In genomic region chr11:99019844-99020243, GRCm38 (mm10) we compare ENCODE assay signal across 26 mouse cellular contexts. TPM values are rescaled to one million over a fixed set of nuclear protein-coding genes. Genes with fewer than 3 reads are reported as not detected.
DNase-seq lines count a peak whose midpoint lies in the region; ATAC-seq lines count a peak whose summit lies in the region.
"Had no signal": no experiment of that assay in that cellular context is flagged by ENCODE, and none has a peak within 500 bp of the region (broad histone marks: within the 10 kb centered on the region; RNA-seq: fewer than 3 reads in every experiment).

No protein-coding gene starts in this region.

- H3K4me1 ChIP-seq in erythroblast, embryonic 14.5 days (ENCODE audit: control insufficient read depth), result peaks cover 39% of the 10 kb centered on the region
- peaks cover 9% of the 10 kb centered on the region; the same call in 1 of the 2 replicates for H3K4me1 ChIP-seq in heart, embryonic 10.5 days
- H3K4me1 ChIP-seq in liver, embryonic 13.5 days (replicated peaks), result peaks cover 36% of the 10 kb centered on the region

- H3K27me3 ChIP-seq in erythroblast, embryonic 14.5 days (ENCODE audit: control insufficient read depth), result no peaks in the 10 kb centered on the region
- no peaks in the 10 kb centered on the region for H3K27me3 ChIP-seq in heart, embryonic 10.5 days (ENCODE audit: insufficient read depth, poor library complexity, severe bottlenecking)
- no peaks in the 10 kb centered on the region for H3K27me3 ChIP-seq in liver, embryonic 13.5 days
- H3K27me3 ChIP-seq: CH12.LX; embryonic facial prominence, embryonic 12.5 days; forebrain, embryonic 13.5 days; forebrain, embryonic 15.5 days; Patski had no signal

- intact Hi-C loops in heart, postnatal 10 days (cut with DNase I), result no loop called here

- H3K9me3 ChIP-seq in erythroblast, embryonic 14.5 days (ENCODE audit: control insufficient read depth, low read length), result no peaks in the 10 kb centered on the region
- H3K9me3 ChIP-seq in heart, embryonic 10.5 days, result no peaks in the 10 kb centered on the region
- H3K9me3 ChIP-seq in liver, embryonic 13.5 days (replicated peaks), result no peaks in the 10 kb centered on the region
- H3K9me3 ChIP-seq: embryonic facial prominence, embryonic 10.5 days; embryonic facial prominence, embryonic 12.5 days; forebrain, embryonic 13.5 days; forebrain, embryonic 15.5 days had no signal

- no peak overlapping the region for H3K27ac ChIP-seq in heart, embryonic 10.5 days
- H3K27ac ChIP-seq in liver, embryonic 13.5 days, result no peak overlapping the region
- H3K27ac ChIP-seq: embryonic facial prominence, embryonic 10.5 days; embryonic facial prominence, embryonic 12.5 days; forebrain, embryonic 13.5 days; forebrain, embryonic 15.5 days had no signal

- peaks cover 87% of the 10 kb centered on the region for H3K36me3 ChIP-seq in erythroblast, embryonic 14.5 days (ENCODE audit: control insufficient read depth)
- H3K36me3 ChIP-seq in heart, embryonic 10.5 days, result peaks cover 74% of the 10 kb centered on the region
- H3K36me3 ChIP-seq in liver, embryonic 13.5 days, result peaks cover 82% of the 10 kb centered on the region

- DNase-seq in heart, embryonic 10.5 days (ENCODE audit: low spot score), result peak; percentile 59
- no peak for DNase-seq in heart, postnatal 10 days
- DNase-seq in liver, embryonic 13.5 days, result no peak
- no peak for DNase-seq in liver
- DNase-seq: adrenal gland, adult 8-10 months; adrenal gland, postnatal 14 days; adrenal gland, postnatal 36 days; B cell, adult 2 months; cerebellum, adult 11-12 months; cerebellum, adult 2 months; cerebellum, adult 9-10 months; cerebellum, postnatal 10 days; cerebellum, postnatal 25 days; forebrain, postnatal 0 days had no signal

- no peak overlapping the region for H3K9ac ChIP-seq in liver, embryonic 13.5 days
- H3K9ac ChIP-seq: embryonic facial prominence, embryonic 12.5 days; forebrain, embryonic 13.5 days; forebrain, embryonic 15.5 days; forebrain, postnatal 0 days had no signal

- H3K4me2 ChIP-seq in liver, embryonic 13.5 days, result peak overlapping the region; percentile 10
- H3K4me2 ChIP-seq: embryonic facial prominence, embryonic 12.5 days; forebrain, embryonic 13.5 days; forebrain, embryonic 15.5 days had no signal

- peak overlapping the region; percentile 22 for H3K4me3 ChIP-seq in erythroblast, embryonic 14.5 days (replicated peaks)
- H3K4me3 ChIP-seq in heart, embryonic 10.5 days, result no peak overlapping the region
- no peak overlapping the region for H3K4me3 ChIP-seq in liver, embryonic 13.5 days (replicated peaks)
- H3K4me3 ChIP-seq: embryonic facial prominence, embryonic 10.5 days; embryonic facial prominence, embryonic 12.5 days; forebrain, embryonic 13.5 days; forebrain, embryonic 15.5 days had no signal

- no peak for ATAC-seq in erythroblast, adult 5-6 weeks (replicated peaks; ENCODE audit: low FRiP score, poor library complexity, severe bottlenecking)
- no peak for ATAC-seq in liver, embryonic 13.5 days (ENCODE audit: low read depth)
- ATAC-seq: activated CD4-positive, CD25-positive, alpha-beta regulatory T cell, adult 4 months; CD4-positive, CD25-positive, alpha-beta regulatory T cell, adult 4 months; forebrain, embryonic 13.5 days; forebrain, embryonic 15.5 days; forebrain, postnatal 0 days; Patski had no signal

- 98% methylated on average over 6 of the region's 6 CpGs for WGBS in heart, embryonic 10.5 days
- 92% methylated on average over 6 of the region's 6 CpGs for WGBS in liver, embryonic 13.5 days (ENCODE audit: insufficient replicate concordance)

RNA-seq across cellular contexts. Expression of gene Top2a, which starts 4.1 kb away (rescaled TPM):
- 5.6 and 7.1 TPM in 2 replicates for polyA plus RNA-seq in erythroblast, embryonic 14.5 days (2012)
- 132 and 152 TPM in 2 replicates for total RNA-seq in erythroblast, adult 5-6 weeks (2015; ENCODE audit: low replicate concordance)
- 334 and 394 TPM in 2 replicates for total RNA-seq in erythroblast, adult 5-6 weeks (2017; ENCODE audit: low replicate concordance)
- 207 and 238 TPM in 2 replicates for polyA plus RNA-seq in heart, embryonic 10.5 days (2016; fragmentation: Nextera tagmentation; extraction: Ambion mirVana)
- total RNA-seq in heart, postnatal 10 days (2021), result 10 to 100 TPM; 53.3 to 57.0 TPM
- polyA plus RNA-seq in liver, embryonic 13.5 days (2015; fragmentation: Nextera tagmentation; extraction: Ambion mirVana), result 208 and 245 TPM in 2 replicates

RNA-seq across cellular contexts. Expression of gene Igfbp4, which starts 21.2 kb away (rescaled TPM):
- polyA plus RNA-seq in erythroblast, embryonic 14.5 days (2012), result 2.0 and 2.9 TPM in 2 replicates
- 10.8 and 29.7 TPM in 2 replicates for total RNA-seq in erythroblast, adult 5-6 weeks (2015; ENCODE audit: low replicate concordance)
- 26.1 and 41.5 TPM in 2 replicates for total RNA-seq in erythroblast, adult 5-6 weeks (2017; ENCODE audit: low replicate concordance)
- polyA plus RNA-seq in heart, embryonic 10.5 days (2016; fragmentation: Nextera tagmentation; extraction: Ambion mirVana), result 382 and 559 TPM in 2 replicates
- total RNA-seq in heart, postnatal 10 days (2021), result 100 to 1,000 TPM; 192 to 218 TPM
- polyA plus RNA-seq in liver, embryonic 13.5 days (2015; fragmentation: Nextera tagmentation; extraction: Ambion mirVana), result 168 and 194 TPM in 2 replicates

RNA-seq across cellular contexts. Expression of gene Gjd3, which starts 37.0 kb away (rescaled TPM):
- not detected in 2 replicates for polyA plus RNA-seq in erythroblast, embryonic 14.5 days (2012)
- total RNA-seq in erythroblast, adult 5-6 weeks (2015; ENCODE audit: low replicate concordance), result not detected in 2 replicates
- total RNA-seq in erythroblast, adult 5-6 weeks (2017; ENCODE audit: low replicate concordance), result not detected in 2 replicates
- polyA plus RNA-seq in heart, embryonic 10.5 days (2016; fragmentation: Nextera tagmentation; extraction: Ambion mirVana), result 1.0 and 1.1 TPM in 2 replicates
- 1 to 10 TPM; 1.3 to 2.0 TPM for total RNA-seq in heart, postnatal 10 days (2021)
- not detected in 2 replicates for polyA plus RNA-seq in liver, embryonic 13.5 days (2015; fragmentation: Nextera tagmentation; extraction: Ambion mirVana)
- total RNA-seq: adrenal gland, adult 18-20 months; adrenal gland, adult 8-10 months; adrenal gland, postnatal 14 days; adrenal gland, postnatal 36 days; G1E had no signal
- polyA plus RNA-seq: CD4-positive, CD25-positive, alpha-beta regulatory T cell, adult 4 months; embryonic facial prominence, embryonic 10.5 days; forebrain, embryonic 13.5 days; G1E had no signal

Comparison
In these comparisons a context has a peak if more than half of its experiments do, and no peak if none do; other contexts are left out.
1. RNA of gene Top2a, which starts 4.1 kb away (polyA plus RNA-seq): 207 to 238 TPM in heart, embryonic 10.5 days and 208 to 245 TPM in liver, embryonic 13.5 days; 5.6 to 7.1 TPM in erythroblast, embryonic 14.5 days; every median in the first group is over 10 times any median in the second.
2. RNA of gene Igfbp4, which starts 21.2 kb away (polyA plus RNA-seq): 382 to 559 TPM in heart, embryonic 10.5 days and 168 to 194 TPM in liver, embryonic 13.5 days; 2.0 to 2.9 TPM in erythroblast, embryonic 14.5 days; every median in the first group is over 10 times any median in the second.